Mouse (Mus musculus) intestine, embryonic 16.5 days (tissue): ENCODE data around the gene Sh3rf1. TPM values are rescaled to one million over a fixed set of nuclear protein-coding genes. Genes with fewer than 3 reads are reported as not detected.

Experiments used
- ATAC-seq: fragments of 200-750 bp; cut with Nextera tagmentation; 2 replicates; pipeline ENCODE4 v1.8.0; 2017; ENCODE audit warnings: moderate TSS enrichment, moderate library complexity
- H3K27ac ChIP-seq: fragments of 300-500 bp; sonication (generic); 2 replicates; pipeline ENCODE4 v1.5.1; 2014; ENCODE audit warnings: mild to moderate bottlenecking, low read length
- H3K27me3 ChIP-seq: fragments of 300-500 bp; sonication (generic); replicated peaks from 2 replicates; pipeline ENCODE4 v1.6.1; 2014; ENCODE audit warnings: low read length, control low read depth, mixed read lengths; ENCODE audit not compliant: control insufficient read depth, insufficient read depth
- H3K36me3 ChIP-seq: fragments of 300-500 bp; sonication (generic); 2 replicates; pipeline ENCODE4 v1.6.1; 2014; ENCODE audit warnings: low read length, control low read depth; ENCODE audit not compliant: control insufficient read depth, insufficient read depth
- H3K4me1 ChIP-seq: fragments of 300-500 bp; sonication (generic); 2 replicates; pipeline ENCODE4 v1.6.1; 2014; ENCODE audit warnings: low read length, control low read depth, mixed read lengths; ENCODE audit not compliant: control insufficient read depth, insufficient read depth
- H3K4me2 ChIP-seq: fragments of 300-500 bp; sonication (generic); 2 replicates; pipeline ENCODE4 v1.6.1; 2014; ENCODE audit warnings: low read depth, low read length, control low read depth
- H3K4me3 ChIP-seq: fragments of 300-500 bp; sonication (generic); 2 replicates; pipeline ENCODE4 v1.5.1; 2014; ENCODE audit warnings: mild to moderate bottlenecking, low read length
- H3K9ac ChIP-seq: fragments of 300-500 bp; sonication (generic); 2 replicates; pipeline ENCODE4 v1.6.1; 2014; ENCODE audit warnings: low read depth, low read length
- H3K9me3 ChIP-seq: fragments of 300-500 bp; sonication (generic); 2 replicates; pipeline ENCODE4 v1.6.1; 2016; ENCODE audit warnings: low read length, control low read depth; ENCODE audit not compliant: control insufficient read depth
- WGBS: fragments of 180-500 bp; shearing (Covaris S2); extraction: QIAGEN DNeasy Blood & Tissue Kit; methylation state at CpG from one replicate; pipeline ENCODE4 v1.1.7; 2014; 5-methylcytosine and 5-hydroxymethylcytosine counted together
- polyA plus RNA-seq: library from polyadenylated mRNA; unstranded; fragments of >200 nt; fragmentation: Nextera tagmentation; extraction: Ambion mirVana; gene quantifications from 2 replicates; pipeline ENCODE4 v1.2.1, GENCODE M21; 2015

Sh3rf1 gene
- polyA plus RNA-seq, 1 experiment from 2014 or later, result 11.0 TPM

DNA sequence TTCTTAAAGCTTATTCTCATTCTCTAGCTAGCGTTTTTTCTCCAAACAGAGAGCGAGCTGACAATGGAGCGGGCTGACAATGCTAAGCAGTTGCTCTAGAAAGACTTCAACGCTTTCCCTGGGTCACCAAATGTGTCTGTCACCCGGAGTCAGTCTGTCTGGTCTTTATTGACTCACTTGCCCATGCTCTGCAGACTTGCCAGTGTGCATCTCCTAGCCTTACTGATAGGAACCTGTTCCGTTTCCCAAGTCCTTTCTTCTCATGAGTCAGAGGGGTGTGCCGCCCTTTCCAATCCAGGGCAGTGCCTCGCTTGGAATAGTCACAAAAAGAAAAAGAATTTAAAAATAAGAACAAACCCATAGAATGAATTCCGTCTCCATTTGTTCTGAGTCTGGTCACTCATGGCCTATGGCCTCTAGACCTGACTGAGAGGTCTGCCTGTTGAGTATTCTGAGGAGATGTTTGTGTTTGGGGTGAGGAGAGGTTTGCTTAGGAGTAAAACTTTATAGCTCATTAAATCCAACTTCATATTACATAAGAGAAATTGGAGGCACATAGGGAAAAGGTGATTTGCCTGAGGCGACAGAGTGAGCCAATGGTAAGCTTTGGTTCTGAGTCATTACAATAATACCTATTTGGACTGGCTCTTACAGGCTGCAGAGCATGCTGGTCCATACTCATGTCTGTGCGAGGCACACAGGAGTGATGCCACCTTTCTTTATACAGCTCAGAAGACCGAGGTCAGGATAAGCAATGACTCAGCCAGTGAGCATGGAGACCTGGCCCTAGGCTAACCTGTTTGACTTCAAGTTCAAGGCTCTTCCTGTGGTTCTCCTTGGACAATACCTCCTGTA is 118.1 kb downstream of the Sh3rf1 start:
- Histone ChIP-seq H3K36me3 (no peaks in the 10 kb centered on the region), H3K27ac (peak overlapping the region; percentile 2; the same call in 1 of the 2 replicates), H3K4me3 (no peak overlapping the region), H3K9ac (no peak overlapping the region), H3K27me3 (no peaks in the 10 kb centered on the region), H3K4me1 (peaks cover 8% of the 10 kb centered on the region), H3K9me3 (no peaks in the 10 kb centered on the region), H3K4me2 (no peak overlapping the region)
- ATAC-seq, result peak; percentile 84
- WGBS, result 63% methylated on average over 12 of the region's 12 CpGs

DNA sequence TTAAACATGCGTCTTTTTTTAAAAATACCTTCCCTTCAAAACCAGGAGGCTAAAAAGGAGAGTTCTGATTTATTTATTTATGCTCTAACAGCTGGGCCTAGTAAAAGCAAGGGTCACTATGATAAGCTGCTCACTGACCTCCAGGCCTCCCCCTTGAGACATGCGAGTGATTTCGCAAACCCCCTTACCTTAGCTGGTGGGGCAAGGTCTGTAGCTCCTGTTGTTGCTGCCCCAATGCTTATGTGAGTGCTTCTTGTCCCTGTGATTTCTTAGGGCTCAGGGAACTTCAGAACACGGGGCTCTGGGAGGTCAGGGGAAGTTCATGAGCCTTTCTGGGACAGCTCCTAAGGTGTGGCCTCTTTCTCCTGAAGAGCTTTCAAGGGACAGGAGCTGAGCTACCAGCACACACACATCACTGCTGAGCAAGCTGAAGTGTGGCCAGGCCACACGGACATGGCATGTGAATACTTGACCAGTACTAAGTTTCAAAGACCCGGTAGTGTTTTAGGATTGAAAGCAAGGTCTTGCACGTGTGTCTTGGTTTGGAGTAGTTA is 118.9 kb downstream of the Sh3rf1 start:
- WGBS, result 59% methylated on average over 7 of the region's 7 CpGs
- Histone ChIP-seq H3K4me2 (no peak overlapping the region), H3K36me3 (no peaks in the 10 kb centered on the region), H3K27me3 (no peaks in the 10 kb centered on the region), H3K27ac (0 out of 2 replicates have a peak overlapping the region, but pooled peaks have one; percentile 8), H3K9me3 (no peaks in the 10 kb centered on the region), H3K9ac (no peak overlapping the region), H3K4me1 (peaks cover 8% of the 10 kb centered on the region), H3K4me3 (no peak overlapping the region)
- peak; percentile 57 for ATAC-seq

DNA sequence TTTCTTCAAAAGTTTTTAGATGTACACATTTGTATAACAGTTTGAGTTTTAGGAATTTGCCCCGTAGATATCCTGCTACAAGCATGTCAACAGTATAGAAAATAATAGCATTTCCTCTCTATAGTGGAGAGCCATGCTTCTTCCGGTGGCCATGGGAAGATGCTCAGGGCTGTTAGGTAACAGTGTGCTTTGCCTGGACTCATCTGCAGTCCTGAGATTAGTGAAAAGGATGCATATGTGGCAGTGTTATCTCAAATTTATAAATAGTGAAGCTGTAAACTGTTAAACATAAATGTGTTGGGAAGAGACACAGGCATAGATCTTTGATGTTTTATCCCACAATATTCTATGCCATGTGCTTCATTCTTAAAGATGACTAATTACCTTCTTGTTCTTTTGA is 120.8 kb downstream of the Sh3rf1 start:
- WGBS, result 88% methylated on average over 2 of the region's 2 CpGs

DNA sequence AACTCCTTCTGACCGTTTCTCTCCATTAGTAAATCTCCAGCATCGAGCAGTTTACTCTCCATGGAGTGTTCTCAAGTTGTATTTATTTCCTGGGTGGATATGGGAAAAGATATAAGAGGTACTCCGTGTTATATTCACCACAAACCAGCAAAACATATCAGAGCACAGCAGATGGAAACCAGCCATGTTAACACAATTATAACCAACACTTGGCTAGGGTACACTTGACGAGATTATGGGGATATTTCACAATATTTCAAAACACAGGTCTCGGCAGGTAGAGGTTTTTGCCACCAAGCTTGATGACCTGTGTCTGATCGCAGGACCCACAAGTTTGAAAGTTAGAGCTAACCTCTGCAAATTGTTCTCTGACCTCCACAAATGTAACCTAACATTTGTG is 123.3 kb downstream of the Sh3rf1 start:
- Histone ChIP-seq H3K9me3 (no peaks in the 10 kb centered on the region), H3K4me3 (no peak overlapping the region), H3K27ac (no peak overlapping the region), H3K27me3 (no peaks in the 10 kb centered on the region), H3K4me2 (no peak overlapping the region), H3K4me1 (peaks cover 8% of the 10 kb centered on the region), H3K36me3 (no peaks in the 10 kb centered on the region), H3K9ac (no peak overlapping the region)
- WGBS, result 91% methylated on average over 6 of the region's 6 CpGs
- ATAC-seq, result no peak

More for the DNA sequence above, 120.8 kb downstream of the Sh3rf1 start:
- ATAC-seq, result no peak
- Histone ChIP-seq H3K4me2 (no peak overlapping the region), H3K4me3 (no peak overlapping the region), H3K9ac (no peak overlapping the region), H3K27me3 (no peaks in the 10 kb centered on the region), H3K27ac (no peak overlapping the region), H3K4me1 (peaks cover 12% of the 10 kb centered on the region), H3K36me3 (no peaks in the 10 kb centered on the region), H3K9me3 (no peaks in the 10 kb centered on the region)

DNA sequence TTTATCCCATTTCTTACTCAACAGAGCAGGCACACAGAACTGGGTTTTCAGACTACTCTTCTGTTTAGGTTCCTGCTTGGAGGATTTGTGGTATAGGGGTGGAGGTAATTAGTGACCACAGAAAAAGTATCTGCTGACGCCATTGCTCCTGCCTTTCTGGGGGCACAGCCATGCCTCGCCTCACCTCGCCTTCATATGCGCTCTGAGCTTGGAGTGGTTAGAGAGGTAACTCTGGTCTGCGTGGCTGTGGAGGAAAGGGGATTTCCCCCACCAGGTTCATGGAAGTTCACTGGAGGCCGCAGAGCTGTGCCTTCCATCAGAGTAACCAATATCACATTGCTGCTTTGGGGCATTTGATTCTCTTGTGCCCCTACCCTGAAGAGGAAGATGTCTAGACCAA is 123.9 kb downstream of the Sh3rf1 start:
- Histone ChIP-seq H3K4me2 (no peak overlapping the region), H3K4me1 (peaks cover 6% of the 10 kb centered on the region), H3K4me3 (no peak overlapping the region), H3K27ac (no peak overlapping the region), H3K36me3 (no peaks in the 10 kb centered on the region), H3K27me3 (no peaks in the 10 kb centered on the region), H3K9me3 (no peaks in the 10 kb centered on the region), H3K9ac (no peak overlapping the region)
- WGBS, result 87% methylated on average over 6 of the region's 6 CpGs
- no peak for ATAC-seq

DNA sequence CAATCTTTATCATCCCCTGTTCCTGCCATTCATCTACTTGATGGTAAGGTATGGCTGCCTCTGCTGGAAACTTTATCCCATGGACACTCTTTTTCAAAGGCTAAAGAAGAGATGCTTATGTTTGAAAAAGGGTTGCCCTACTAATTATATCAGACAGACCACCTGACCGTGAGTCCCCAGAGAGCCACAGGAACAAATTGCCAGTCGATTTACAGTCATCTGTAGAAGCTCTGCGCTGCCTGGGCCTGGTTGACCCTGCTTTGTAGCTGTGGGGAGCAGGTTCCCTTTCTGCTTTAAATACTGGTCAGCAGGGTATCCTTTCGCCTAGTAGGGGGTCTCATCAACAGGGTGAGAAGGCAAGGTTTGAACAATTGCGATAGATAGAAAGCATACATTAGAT is 124.4 kb downstream of the Sh3rf1 start:
- Histone ChIP-seq H3K4me3 (no peak overlapping the region), H3K36me3 (no peaks in the 10 kb centered on the region), H3K27me3 (no peaks in the 10 kb centered on the region), H3K4me1 (peaks cover 3% of the 10 kb centered on the region; the same call in 1 of the 2 replicates), H3K27ac (no peak overlapping the region), H3K4me2 (no peak overlapping the region), H3K9ac (no peak overlapping the region), H3K9me3 (no peaks in the 10 kb centered on the region)
- WGBS, result 71% methylated on average over 5 of the region's 5 CpGs
- ATAC-seq, result 0 out of 2 replicates have a peak, but pooled peaks have one; percentile 13

DNA sequence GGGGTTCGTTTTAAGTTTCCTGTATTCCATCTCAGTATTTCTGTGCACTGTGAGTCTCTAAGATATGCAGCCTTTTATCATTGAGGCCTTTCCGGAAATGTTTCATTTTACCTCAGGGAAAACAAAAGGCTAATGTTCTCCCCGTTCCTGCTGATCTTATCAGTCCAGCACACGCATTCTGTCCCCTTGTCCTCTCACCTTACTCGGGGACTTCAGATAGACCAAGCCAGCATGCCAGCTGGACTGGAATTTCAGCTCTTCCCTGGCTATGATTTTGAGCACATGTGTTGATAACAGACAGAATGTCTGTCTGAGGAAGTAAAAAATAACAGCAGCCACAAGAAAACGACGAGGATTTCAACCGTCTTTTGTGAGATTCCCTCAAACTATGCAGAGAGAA is 124.8 kb downstream of the Sh3rf1 start:
- H3K27me3 ChIP-seq, result no peaks in the 10 kb centered on the region
- H3K4me2 ChIP-seq, result no peak overlapping the region
- H3K4me3 ChIP-seq, result no peak overlapping the region
- H3K36me3 ChIP-seq, result no peaks in the 10 kb centered on the region
- peaks cover 3% of the 10 kb centered on the region; the same call in 1 of the 2 replicates for H3K4me1 ChIP-seq
- no peaks in the 10 kb centered on the region for H3K9me3 ChIP-seq
- WGBS, result 38% methylated on average over 8 of the region's 8 CpGs
- H3K27ac ChIP-seq, result no peak overlapping the region
- ATAC-seq, result peak; percentile 76
- H3K9ac ChIP-seq, result no peak overlapping the region

DNA sequence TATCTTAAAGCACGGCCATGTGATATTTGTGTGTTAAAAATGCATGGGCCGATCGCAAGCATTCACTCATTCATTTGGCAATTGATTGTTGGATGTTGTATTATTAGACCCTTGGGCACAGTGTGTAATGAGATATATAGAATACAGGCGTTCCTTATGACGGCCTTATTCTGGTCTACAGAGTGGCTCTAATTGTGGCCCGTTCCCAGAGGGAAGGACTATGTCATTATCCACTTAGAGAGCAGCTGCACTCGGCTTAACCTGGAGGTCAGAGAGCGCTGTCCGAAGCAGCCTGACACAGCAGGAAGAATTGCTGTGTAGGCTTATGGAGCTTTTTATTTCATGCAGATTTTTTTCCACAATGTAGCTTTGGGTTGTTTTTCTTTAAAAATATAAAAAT is 126.8 kb downstream of the Sh3rf1 start:
- H3K36me3 ChIP-seq, result no peaks in the 10 kb centered on the region
- no peak overlapping the region for H3K4me2 ChIP-seq
- no peaks in the 10 kb centered on the region for H3K9me3 ChIP-seq
- H3K27me3 ChIP-seq, result no peaks in the 10 kb centered on the region
- no peak overlapping the region for H3K4me3 ChIP-seq
- H3K27ac ChIP-seq, result no peak overlapping the region
- H3K9ac ChIP-seq, result no peak overlapping the region
- H3K4me1 ChIP-seq, result peaks cover 3% of the 10 kb centered on the region; the same call in 1 of the 2 replicates
- no peak for ATAC-seq
- WGBS, result 72% methylated on average over 9 of the region's 9 CpGs

DNA sequence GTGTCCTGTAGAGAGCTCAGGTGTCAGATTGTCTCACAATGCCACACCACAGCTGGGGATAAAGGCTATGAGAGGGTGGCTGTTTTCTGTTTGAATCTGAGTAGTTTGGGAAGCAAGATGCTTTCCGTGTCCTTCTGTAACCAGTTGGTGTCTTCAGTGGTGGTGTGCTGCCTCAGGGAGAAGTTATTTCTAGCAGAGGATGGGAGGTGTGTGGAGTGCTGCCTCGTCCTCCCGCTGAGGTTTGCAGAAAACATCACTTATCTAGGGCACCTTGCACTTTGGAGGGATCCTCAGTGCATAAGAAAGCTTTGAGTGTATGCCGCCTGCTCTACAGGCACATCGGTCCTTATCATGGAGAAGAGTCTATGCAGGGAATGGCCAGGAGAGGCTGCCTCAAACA is 128.0 kb downstream of the Sh3rf1 start:
- no peak for ATAC-seq
- Histone ChIP-seq H3K4me1 (peaks cover 3% of the 10 kb centered on the region; the same call in 1 of the 2 replicates), H3K4me3 (no peak overlapping the region), H3K27ac (no peak overlapping the region), H3K27me3 (no peaks in the 10 kb centered on the region), H3K9ac (no peak overlapping the region), H3K36me3 (no peaks in the 10 kb centered on the region), H3K4me2 (no peak overlapping the region), H3K9me3 (no peaks in the 10 kb centered on the region)
- WGBS, result 92% methylated on average over 5 of the region's 5 CpGs
